Mouse (Mus musculus) left cerebral cortex, adult 18-20 months (tissue): ENCODE data around the gene Esrrg. TPM values are rescaled to one million over a fixed set of nuclear protein-coding genes. Genes with fewer than 3 reads are reported as not detected.

Experiments
- DNase-seq, 2 experiments: peaks; one replicate each; pipeline ENCODE4 v3.0.0; 2021 to 2022; ENCODE audit warnings: low spot score in 2 of 2, mixed read lengths in 1 of 2
- total RNA-seq, 2 experiments: library from RNA; stranded (reverse); gene quantifications; 2 replicates each; pipeline ENCODE4 v1.2.3; 2021

The Esrrg gene
- total RNA-seq, 2 experiments from 2014 or later = 24.6 to 28.1 TPM

- no peak for DNase-seq
These were observed 217.0 kb downstream of the Esrrg start for GRCm38 (mm10) chr1:187825421-187826097.

- no peak for DNase-seq
These were observed 217.5 kb downstream of the Esrrg start for GRCm38 (mm10) chr1:187826140-187826539.

GRCm38 (mm10) chr1:187826869-187827268 is 218.3 kb downstream of the Esrrg start:
- DNase-seq = no peak

GRCm38 (mm10) chr1:187830937-187831336 is 222.3 kb downstream of the Esrrg start:
- DNase-seq = no peak

GRCm38 (mm10) chr1:187832851-187833250 is 224.3 kb downstream of the Esrrg start:
- DNase-seq = no peak

- peak in 1 of 2 experiments; percentile 18 for DNase-seq
These were observed 226.0 kb downstream of the Esrrg start for GRCm38 (mm10) chr1:187834576-187834975.

GRCm38 (mm10) chr1:187836384-187836783 is 227.8 kb downstream of the Esrrg start:
- no peak for DNase-seq

- peak; percentile 6 to 45 for DNase-seq
These were observed 228.3 kb downstream of the Esrrg start for GRCm38 (mm10) chr1:187836876-187837275.

GRCm38 (mm10) chr1:187841629-187842028 is 233.0 kb downstream of the Esrrg start:
- DNase-seq = no peak

- no peak for DNase-seq
These were observed 234.1 kb downstream of the Esrrg start for GRCm38 (mm10) chr1:187842702-187843101.

GRCm38 (mm10) chr1:187854148-187854547 is 245.6 kb downstream of the Esrrg start:
- DNase-seq = no peak

GRCm38 (mm10) chr1:187862339-187862738 is 253.7 kb downstream of the Esrrg start:
- DNase-seq = no peak

GRCm38 (mm10) chr1:187868427-187868826 is 259.8 kb downstream of the Esrrg start:
- no peak for DNase-seq

- DNase-seq = no peak
These were observed 263.6 kb downstream of the Esrrg start for GRCm38 (mm10) chr1:187872208-187872607.

- DNase-seq = no peak
These were observed 264.2 kb downstream of the Esrrg start for GRCm38 (mm10) chr1:187872744-187873143.

GRCm38 (mm10) chr1:187873770-187874169 is 265.2 kb downstream of the Esrrg start:
- DNase-seq = no peak

- no peak for DNase-seq
These were observed 278.7 kb downstream of the Esrrg start for GRCm38 (mm10) chr1:187887270-187887669.

GRCm38 (mm10) chr1:187888142-187888541 is 279.6 kb downstream of the Esrrg start:
- DNase-seq = no peak

GRCm38 (mm10) chr1:187889096-187889495 is 280.5 kb downstream of the Esrrg start:
- DNase-seq = no peak

- DNase-seq = no peak
These were observed 282.7 kb downstream of the Esrrg start for GRCm38 (mm10) chr1:187891262-187891661.

GRCm38 (mm10) chr1:187895459-187895858 is 286.9 kb downstream of the Esrrg start:
- DNase-seq = no peak

GRCm38 (mm10) chr1:187896291-187896690 is 287.7 kb downstream of the Esrrg start:
- no peak for DNase-seq

- DNase-seq = no peak
These were observed 288.3 kb downstream of the Esrrg start for GRCm38 (mm10) chr1:187896910-187897309.
